Mouse (Mus musculus) bone marrow macrophage, adult 2 months (primary cell): Measurements from ENCODE around the gene Cpeb4. TPM values are rescaled to one million over a fixed set of nuclear protein-coding genes. Genes with fewer than 3 reads are reported as not detected.

Experiments used
- H3K27ac ChIP-seq: 2 replicates; pipeline ENCODE4 v1.5.1; 2012; ENCODE audit warnings: low read depth, low read length; ENCODE audit not compliant: insufficient read depth
- H3K4me1 ChIP-seq: 2 replicates; pipeline ENCODE4 v1.6.1; 2012; ENCODE audit warnings: low read length; ENCODE audit not compliant: control insufficient read depth, insufficient read depth
- H3K4me3 ChIP-seq: 2 replicates; pipeline ENCODE4 v1.5.1; 2012; ENCODE audit warnings: mild to moderate bottlenecking, low read length, moderate library complexity; ENCODE audit not compliant: insufficient read depth
- CTCF ChIP-seq: IDR thresholded peaks from 2 replicates; pipeline ENCODE4 v1.5.1; 2012; ENCODE audit warnings: low read depth, mild to moderate bottlenecking, low read length, moderate library complexity
- POLR2A ChIP-seq: IDR thresholded peaks from 2 replicates; pipeline ENCODE4 v1.6.1; 2012; ENCODE audit warnings: mild to moderate bottlenecking, low read depth, low read length, borderline replicate concordance
- polyA plus RNA-seq: library from polyadenylated mRNA; stranded (reverse); fragments of >200 nt; gene quantifications from 2 replicates; pipeline ENCODE4 v1.2.4, GENCODE M21; 2012; ENCODE audit not compliant: missing spikeins, insufficient read depth, insufficient read length

Gene Cpeb4
- 43.4 and 46.6 TPM in 2 replicates for polyA plus RNA-seq

DNA sequence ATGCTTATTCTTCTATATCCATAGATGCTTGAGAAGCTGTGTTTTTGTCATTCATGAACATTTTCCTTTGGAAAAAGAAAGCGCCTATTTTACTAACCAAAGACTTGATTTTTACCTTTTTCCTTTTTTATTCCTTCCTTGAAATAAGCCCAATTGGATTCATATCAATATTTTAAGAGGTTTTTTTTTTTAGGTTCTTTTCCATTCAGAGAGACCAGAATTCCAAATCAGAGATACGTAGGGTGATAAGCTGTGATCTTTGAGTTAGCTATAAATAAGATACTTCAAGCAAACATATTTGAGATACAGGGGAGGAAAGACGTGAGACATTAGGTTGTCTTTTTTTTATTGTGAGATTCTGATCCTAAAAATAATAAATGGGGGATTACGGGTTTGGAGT lies at the start of gene Cpeb4:
Gene Cpeb4 (plus strand): TSS at position 301 of the 400 bp plus-strand sequence.
- H3K4me3 ChIP-seq, result peak within 1 kb of the TSS; percentile 92
- no peak for TF ChIP-seq POLR2A
- TF ChIP-seq CTCF, result no peak

DNA sequence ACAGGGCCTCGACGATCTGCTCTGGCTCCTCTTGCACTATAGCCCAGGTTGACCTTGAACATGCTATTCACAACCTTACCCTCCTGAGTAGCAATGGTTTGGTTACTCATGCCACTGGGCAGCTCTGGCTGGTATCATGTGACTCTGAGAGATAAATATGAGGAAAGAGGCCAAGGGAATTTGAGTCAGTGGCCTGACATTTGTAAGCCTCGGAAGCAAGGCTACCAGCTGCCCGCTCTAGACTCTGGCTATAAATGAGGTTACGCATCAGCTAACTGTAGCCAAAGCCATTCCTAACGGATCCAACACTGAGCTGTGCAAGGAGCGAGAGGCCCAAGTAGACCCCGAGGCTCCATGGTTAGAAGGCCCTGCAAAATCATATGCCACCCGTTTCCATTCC lies 49.5 kb upstream of the Cpeb4 start:
- Histone ChIP-seq H3K4me1 (peaks cover 74% of the 10 kb centered on the region), H3K27ac (no peak overlapping the region), H3K4me3 (no peak overlapping the region)
- no peak for TF ChIP-seq POLR2A
- TF ChIP-seq CTCF, result no peak

More for the DNA sequence above, at the start of gene Cpeb4:
- peak within 1 kb of the TSS; percentile 91 for H3K27ac ChIP-seq
- peaks cover 23% of the 10 kb centered on the region for H3K4me1 ChIP-seq

DNA sequence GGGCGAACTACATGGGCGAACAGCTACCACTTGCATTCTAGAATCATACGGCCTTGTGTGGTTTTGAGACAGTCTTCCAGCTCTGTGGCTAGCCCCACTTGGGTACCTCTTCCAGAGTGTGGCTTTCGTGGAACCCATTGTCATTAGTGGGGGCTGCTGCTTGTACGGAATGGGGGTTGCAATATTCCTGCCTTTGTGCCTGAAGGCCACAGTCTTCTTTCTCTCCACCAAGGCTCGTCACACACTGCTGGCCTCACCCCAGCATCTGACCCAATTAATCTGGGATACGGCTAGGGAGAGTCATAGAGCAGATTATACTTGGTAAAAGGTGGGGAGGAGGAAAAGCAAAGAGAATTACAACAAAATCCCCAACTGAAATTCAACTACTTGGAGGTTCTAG lies 48.5 kb upstream of the Cpeb4 start:
- peaks cover 75% of the 10 kb centered on the region for H3K4me1 ChIP-seq
- no peak overlapping the region for H3K27ac ChIP-seq
- no peak overlapping the region for H3K4me3 ChIP-seq
- TF ChIP-seq CTCF, result no peak
- TF ChIP-seq POLR2A, result no peak

- H3K4me3 ChIP-seq, result no peak overlapping the region
These were observed 47.4 kb upstream of the Cpeb4 start for GRCm38 (mm10) chr11:31824504-31825166.

GRCm38 (mm10) chr11:31828011-31828770 lies 43.8 kb upstream of the Cpeb4 start:
- Histone ChIP-seq H3K4me3 (no peak overlapping the region), H3K4me1 (peaks cover 53% of the 10 kb centered on the region), H3K27ac (peak overlapping the region; percentile 4; the same call in 1 of the 2 replicates)
- no peak for TF ChIP-seq POLR2A
- TF ChIP-seq CTCF, result no peak

More at GRCm38 (mm10) chr11:31824504-31825166, 47.4 kb upstream of the Cpeb4 start:
- H3K4me1 ChIP-seq, result peaks cover 70% of the 10 kb centered on the region
- H3K27ac ChIP-seq, result peak overlapping the region; percentile 58
- TF ChIP-seq CTCF (no peak), POLR2A (peak; percentile 7; the same call in 1 of the 2 replicates)

DNA sequence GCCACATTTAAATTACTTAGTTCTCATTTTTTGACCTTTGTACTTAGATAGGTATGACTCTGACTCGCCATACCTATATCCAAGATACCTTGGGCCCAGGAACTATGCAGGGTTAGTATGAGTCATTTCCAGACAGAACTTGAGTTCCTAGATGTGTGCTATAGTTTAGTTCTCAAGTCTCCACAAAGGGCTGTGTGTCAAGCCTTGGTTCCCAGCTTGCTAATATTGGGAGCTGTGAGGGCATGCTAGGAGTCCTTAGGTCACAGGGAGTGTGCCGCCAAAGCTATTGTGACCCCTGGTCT lies 43.3 kb upstream of the Cpeb4 start:
- Histone ChIP-seq H3K4me3 (no peak overlapping the region), H3K4me1 (peaks cover 48% of the 10 kb centered on the region), H3K27ac (no peak overlapping the region)
- no peak for TF ChIP-seq CTCF
- no peak for TF ChIP-seq POLR2A

DNA sequence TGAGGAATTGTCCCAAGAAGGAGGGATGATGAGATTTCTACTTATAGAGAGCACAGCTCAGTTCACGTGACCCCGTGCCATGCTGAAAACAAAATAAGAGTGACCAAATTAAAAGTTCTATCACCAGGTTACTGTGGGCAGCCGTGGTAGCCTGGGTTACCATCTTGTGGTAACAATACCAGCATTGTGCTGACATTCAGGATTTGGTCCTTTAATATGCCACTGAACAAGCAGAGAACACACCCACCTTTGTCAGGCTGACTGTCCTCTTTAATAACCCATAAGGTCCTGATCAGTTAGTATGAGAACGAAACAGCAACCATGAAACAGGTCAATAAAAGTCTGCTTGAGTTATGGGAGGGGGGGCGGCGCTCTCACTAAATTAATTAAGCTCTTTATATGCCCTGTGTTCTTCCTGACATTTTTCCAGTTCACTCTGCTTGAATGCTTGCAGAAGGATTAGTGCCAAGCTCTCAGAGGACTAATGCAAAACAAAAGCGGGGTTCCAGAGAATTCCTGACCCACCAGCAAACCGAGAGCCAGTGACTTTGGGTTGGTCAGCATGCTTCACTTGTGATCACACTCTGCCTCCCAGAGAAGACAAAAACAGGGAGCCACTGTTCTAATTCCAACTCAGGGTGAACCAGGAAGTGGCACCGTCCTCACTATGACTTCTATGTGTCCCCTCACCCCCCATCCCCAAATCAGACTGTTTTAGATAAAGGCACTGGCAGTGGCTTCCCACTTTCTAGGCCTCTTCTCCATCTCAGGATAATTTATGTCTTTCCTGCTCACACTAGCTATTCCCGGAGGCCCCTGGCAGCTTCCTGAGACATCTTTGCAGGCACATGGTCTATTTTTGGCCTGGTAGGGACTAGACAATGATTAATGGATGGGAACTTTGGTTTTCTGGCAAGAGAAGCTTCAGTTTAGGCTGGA lies 41.5 kb upstream of the Cpeb4 start:
- Histone ChIP-seq H3K27ac (no peak overlapping the region), H3K4me3 (no peak overlapping the region), H3K4me1 (peaks cover 30% of the 10 kb centered on the region)
- no peak for TF ChIP-seq CTCF
- no peak for TF ChIP-seq POLR2A

GRCm38 (mm10) chr11:31831451-31831850 lies 40.6 kb upstream of the Cpeb4 start:
- H3K4me1 ChIP-seq, result peaks cover 28% of the 10 kb centered on the region
- no peak overlapping the region for H3K27ac ChIP-seq
- no peak overlapping the region for H3K4me3 ChIP-seq
- TF ChIP-seq CTCF (no peak), POLR2A (no peak)

DNA sequence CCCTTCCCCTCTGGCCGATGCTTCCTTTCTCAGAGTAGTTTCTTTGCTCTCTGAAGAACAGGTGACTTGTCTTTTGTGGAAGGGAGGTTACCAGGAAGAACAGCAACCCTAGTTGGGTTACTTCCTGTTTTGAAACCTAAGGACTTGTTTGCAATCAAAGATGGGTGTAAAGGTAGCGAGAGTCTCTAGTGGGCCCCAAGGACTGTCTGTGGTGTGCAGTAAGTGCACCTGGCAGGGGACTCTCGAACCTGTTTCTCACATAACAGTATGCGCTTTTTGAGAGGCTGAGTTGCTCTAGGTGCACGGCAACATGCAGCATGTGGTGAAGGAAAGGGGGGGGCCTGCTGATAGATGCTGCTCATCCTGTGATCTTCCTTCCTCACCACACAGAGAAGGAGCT lies 40.0 kb upstream of the Cpeb4 start:
- peaks cover 31% of the 10 kb centered on the region for H3K4me1 ChIP-seq
- TF ChIP-seq CTCF, result no peak
- no peak for TF ChIP-seq POLR2A
- no peak overlapping the region for H3K4me3 ChIP-seq
- no peak overlapping the region for H3K27ac ChIP-seq
